Mouse (Mus musculus) midbrain, postnatal 0 days (tissue): ENCODE results near the gene Gm10436. TPM values are rescaled to one million over a fixed set of nuclear protein-coding genes. Genes with fewer than 3 reads are reported as not detected.
"Not testable (repeated sequence)": the region's sequence is repeated elsewhere in the genome, so short reads cannot be mapped to it uniquely, and the experiment has no call there.

Experiments
- ATAC-seq: fragments of 200-750 bp; cut with Nextera tagmentation; 2 replicates; pipeline ENCODE4 v1.8.0; 2017; ENCODE audit warnings: moderate number of reproducible peaks, mild to moderate bottlenecking, moderate TSS enrichment, moderate library complexity; ENCODE audit not compliant: low FRiP score
- DNase-seq: peaks from one replicate; pipeline ENCODE4 v3.0.0-alpha.2; 2015; ENCODE audit warnings: low spot score
- H3K27ac ChIP-seq: fragments of 300-500 bp; sonication (generic); 2 replicates; pipeline ENCODE4 v1.5.1; 2014; ENCODE audit warnings: low read depth, mild to moderate bottlenecking, low read length, mixed read lengths
- H3K27me3 ChIP-seq: fragments of 300-500 bp; sonication (generic); 2 replicates; pipeline ENCODE4 v1.6.1; 2014; ENCODE audit warnings: low read length, control low read depth, mixed read lengths; ENCODE audit not compliant: insufficient read depth
- H3K36me3 ChIP-seq: fragments of 300-500 bp; sonication (generic); 2 replicates; pipeline ENCODE4 v1.6.1; 2014; ENCODE audit warnings: low read length, control low read depth, mixed read lengths; ENCODE audit not compliant: insufficient read depth
- H3K4me1 ChIP-seq: fragments of 300-500 bp; sonication (generic); 2 replicates; pipeline ENCODE4 v1.6.1; 2014; ENCODE audit warnings: mild to moderate bottlenecking, control low read depth, antibody characterized with exemption, low read length, mixed read lengths; ENCODE audit not compliant: insufficient read depth
- H3K4me2 ChIP-seq: fragments of 300-500 bp; sonication (generic); 2 replicates; pipeline ENCODE4 v1.6.1; 2014; ENCODE audit warnings: low read depth, mild to moderate bottlenecking, low read length, mixed read lengths; ENCODE audit not compliant: poor library complexity, severe bottlenecking
- H3K4me3 ChIP-seq: fragments of 300-500 bp; sonication (generic); 2 replicates; pipeline ENCODE4 v1.5.1; 2014; ENCODE audit warnings: low read depth, mild to moderate bottlenecking, low read length, moderate library complexity
- H3K9ac ChIP-seq: fragments of 300-500 bp; sonication (generic); replicated peaks from 2 replicates; pipeline ENCODE4 v1.6.1; 2014; ENCODE audit warnings: mild to moderate bottlenecking, low read length, moderate library complexity, mixed read lengths; ENCODE audit not compliant: poor library complexity, severe bottlenecking
- H3K9me3 ChIP-seq: fragments of 300-500 bp; sonication (generic); 2 replicates; pipeline ENCODE4 v1.6.1; 2016; ENCODE audit warnings: low read length, control low read depth
- CTCF ChIP-seq: IDR thresholded peaks from 2 replicates; pipeline ENCODE4 v1.5.1; 2016; ENCODE audit warnings: antibody characterized with exemption, mild to moderate bottlenecking
- WGBS: fragments of 180-500 bp; shearing (Covaris S2); extraction: QIAGEN DNeasy Blood & Tissue Kit; methylation state at CpG from one replicate; pipeline ENCODE4 v1.1.7; 2014; 5-methylcytosine and 5-hydroxymethylcytosine counted together
- polyA plus RNA-seq: library from polyadenylated mRNA; unstranded; fragments of >200 nt; fragmentation: Nextera tagmentation; extraction: Ambion mirVana; gene quantifications from 2 replicates; pipeline ENCODE4 v1.2.1, GENCODE M21; 2015
- total RNA-seq: library from RNA; depleted of rRNA; stranded (reverse); fragments of >200 nt; gene quantifications from 2 replicates; pipeline ENCODE4 v1.2.3, GENCODE M21; 2014; rRNA removed

Gm10436 gene
- not detected in 2 replicates for total RNA-seq
- polyA plus RNA-seq: not detected in 2 replicates

DNA sequence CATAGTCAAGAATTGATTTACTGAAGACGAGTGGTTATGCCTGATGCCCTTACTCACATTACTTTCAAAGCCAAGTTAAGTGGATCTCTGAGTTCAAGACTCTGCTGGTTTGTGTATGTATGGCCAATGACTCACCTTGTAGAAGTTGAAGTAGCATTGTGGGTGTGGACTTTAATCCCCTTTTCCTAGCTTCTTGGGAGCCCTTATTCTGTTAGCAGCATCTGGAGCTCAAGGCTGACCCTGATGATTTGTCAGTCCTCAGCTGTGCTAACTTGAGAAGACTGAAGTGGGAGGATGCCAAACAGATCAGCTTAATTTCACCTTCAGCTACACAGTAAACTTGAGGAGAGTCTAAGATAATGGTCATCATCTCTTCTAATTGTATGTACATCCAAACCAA is at the start of gene Gm10436:
TSS of gene Gm10436 (minus strand) at position 101 of the 400 bp plus-strand sequence.
- H3K36me3 ChIP-seq, H3K4me2 ChIP-seq, H3K9me3 ChIP-seq, H3K27ac ChIP-seq, H3K4me1 ChIP-seq, H3K9ac ChIP-seq, ATAC-seq, H3K27me3 ChIP-seq, DNase-seq, H3K4me3 ChIP-seq: not testable (repeated sequence)
- 89% methylated on average over 1 of the region's 1 CpGs for WGBS

DNA sequence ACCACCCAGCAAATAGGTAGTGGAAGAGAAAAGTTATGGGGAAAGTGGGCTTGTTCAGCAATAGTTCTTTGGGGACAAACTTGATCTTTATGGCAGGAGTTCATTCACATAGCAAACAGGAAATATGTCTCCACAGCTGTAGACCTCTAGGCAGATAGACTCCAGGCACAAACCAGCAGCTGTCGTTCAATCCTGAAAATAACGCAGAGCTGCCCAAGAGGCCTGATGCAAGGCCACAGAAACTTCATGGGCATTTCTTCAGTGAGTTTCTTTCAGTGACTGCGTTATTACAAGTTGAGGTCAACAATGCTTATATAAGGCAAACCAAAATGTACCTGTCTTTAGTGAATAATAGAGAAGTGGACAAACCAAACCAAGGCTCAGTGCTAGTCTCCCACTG is 37.5 kb upstream of the Gm10436 start:
- ATAC-seq (no peak), DNase-seq (no peak)
- H3K4me1 ChIP-seq: no peaks in the 10 kb centered on the region
- H3K9ac ChIP-seq: no peak overlapping the region
- H3K9me3 ChIP-seq: no peaks in the 10 kb centered on the region
- no peak for TF ChIP-seq CTCF
- no peaks in the 10 kb centered on the region for H3K27me3 ChIP-seq
- H3K36me3 ChIP-seq: no peaks in the 10 kb centered on the region
- H3K4me3 ChIP-seq: no peak overlapping the region
- H3K4me2 ChIP-seq: no peak overlapping the region
- WGBS: 85% methylated on average over 3 of the region's 3 CpGs
- no peak overlapping the region for H3K27ac ChIP-seq

DNA sequence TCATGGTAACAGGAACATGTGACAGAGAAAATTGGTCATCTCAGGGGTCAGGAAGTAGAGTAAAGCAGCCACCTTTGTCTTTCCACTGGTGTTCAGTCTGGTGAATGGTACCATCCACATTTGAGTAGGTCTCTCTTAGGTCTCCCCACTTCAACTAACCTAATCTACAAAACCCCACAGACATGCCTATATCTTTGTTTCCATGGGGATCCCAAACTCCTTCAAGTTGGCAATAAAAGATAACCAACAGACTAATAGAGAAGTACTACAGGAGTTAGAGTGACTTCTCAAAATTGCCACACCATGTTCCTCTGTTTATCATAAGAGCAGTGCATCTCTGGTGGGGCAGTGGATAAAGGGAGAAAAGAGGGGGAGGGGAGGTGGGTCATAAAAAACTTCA is 36.2 kb upstream of the Gm10436 start:
- H3K27me3 ChIP-seq, H3K36me3 ChIP-seq, H3K9me3 ChIP-seq, H3K9ac ChIP-seq, DNase-seq, H3K4me2 ChIP-seq, ATAC-seq, H3K4me3 ChIP-seq, H3K4me1 ChIP-seq, H3K27ac ChIP-seq: not testable (repeated sequence)

DNA sequence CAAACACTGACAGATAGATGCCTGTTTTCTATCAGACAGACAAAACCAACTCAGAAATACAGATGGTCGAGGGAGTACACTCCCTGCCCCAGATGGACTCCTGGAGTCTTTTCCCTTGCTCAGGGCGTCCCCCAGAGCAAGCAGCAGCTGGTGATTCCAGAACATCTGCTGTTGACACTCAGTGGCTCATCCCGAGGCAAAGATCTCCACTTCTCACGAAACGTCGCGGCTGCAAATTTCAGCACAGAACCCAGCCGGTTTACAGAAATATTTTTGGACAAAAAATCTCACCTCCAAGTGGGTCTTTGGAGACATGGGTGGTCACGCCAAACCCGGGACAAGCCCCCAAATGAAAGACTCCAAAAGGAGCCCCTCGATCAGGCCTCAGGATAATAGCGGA is 32.7 kb upstream of the Gm10436 start:
- 89% methylated on average over 12 of the region's 12 CpGs for WGBS
- H3K9ac ChIP-seq: no peak overlapping the region
- no peak for DNase-seq
- H3K4me1 ChIP-seq: no peaks in the 10 kb centered on the region
- no peaks in the 10 kb centered on the region for H3K9me3 ChIP-seq
- no peak overlapping the region for H3K4me2 ChIP-seq
- no peak for TF ChIP-seq CTCF
- no peak overlapping the region for H3K27ac ChIP-seq
- H3K36me3 ChIP-seq: no peaks in the 10 kb centered on the region
- H3K4me3 ChIP-seq: no peak overlapping the region
- ATAC-seq: no peak
- H3K27me3 ChIP-seq: no peaks in the 10 kb centered on the region

DNA sequence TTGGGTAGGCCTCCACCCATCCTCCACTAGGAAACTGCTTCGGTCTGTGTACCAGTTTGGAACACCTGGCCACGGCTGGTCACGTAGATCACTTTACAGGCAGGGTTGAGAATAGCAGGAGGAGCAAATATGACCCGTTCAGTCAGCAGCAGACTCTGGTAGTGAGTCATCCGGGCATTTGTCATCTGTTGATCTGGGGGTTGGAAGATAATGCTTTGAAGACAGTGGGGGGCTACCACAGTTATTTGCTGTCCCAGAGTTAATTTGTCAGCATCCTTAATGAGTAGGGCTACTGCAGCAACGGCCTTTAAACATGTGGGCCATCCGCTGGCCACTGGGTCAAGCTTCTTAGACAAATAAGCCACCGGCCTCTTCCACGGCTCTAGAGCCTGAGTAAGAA is 29.6 kb upstream of the Gm10436 start:
- H3K4me2 ChIP-seq, H3K4me3 ChIP-seq, H3K27ac ChIP-seq, H3K36me3 ChIP-seq, DNase-seq, H3K4me1 ChIP-seq, H3K9me3 ChIP-seq, ATAC-seq, H3K9ac ChIP-seq, H3K27me3 ChIP-seq: not testable (repeated sequence)
- 95% methylated on average over 9 of the region's 9 CpGs for WGBS

DNA sequence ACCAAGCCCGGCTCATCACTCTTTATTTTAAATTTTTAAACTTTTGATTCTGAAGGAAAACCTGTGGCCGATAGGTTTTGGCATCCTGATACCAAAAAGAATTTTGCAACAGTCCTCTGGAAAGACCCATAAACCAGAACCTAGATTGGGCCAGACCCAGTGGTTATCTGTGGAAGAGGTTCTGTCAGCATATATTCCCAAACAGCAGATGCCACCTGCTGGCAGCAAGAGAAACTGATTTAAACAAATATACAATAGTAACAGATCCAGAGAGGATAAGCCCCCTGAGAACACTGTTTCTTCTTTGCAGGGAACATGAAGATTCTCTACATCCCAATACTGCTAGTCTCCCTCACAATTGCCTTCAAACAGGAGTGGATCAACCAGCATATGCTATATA is 20.9 kb upstream of the Gm10436 start:
- no peak for DNase-seq
- ATAC-seq: no peak
- Histone ChIP-seq H3K4me1 (no peaks in the 10 kb centered on the region), H3K4me3 (no peak overlapping the region), H3K9ac (no peak overlapping the region), H3K27me3 (no peaks in the 10 kb centered on the region), H3K4me2 (no peak overlapping the region), H3K27ac (no peak overlapping the region), H3K9me3 (no peaks in the 10 kb centered on the region), H3K36me3 (no peaks in the 10 kb centered on the region)
- TF ChIP-seq CTCF: no peak
- 88% methylated on average over 2 of the region's 2 CpGs for WGBS

Other genes with a start within 250 kb of the Gm10436 start
- gene Gm2042, start 228.0 kb downstream of the Gm10436 start, total RNA-seq: not detected in 2 replicates
- not detected in 2 replicates for gene Gm2042, start 228.0 kb downstream of the Gm10436 start, polyA plus RNA-seq
- gene Gm2075, start 170.3 kb downstream of the Gm10436 start, total RNA-seq: not detected in 2 replicates
- not detected in 2 replicates for gene Gm2075, start 170.3 kb downstream of the Gm10436 start, polyA plus RNA-seq
- not detected in 2 replicates for gene Gm6803, start 163.3 kb downstream of the Gm10436 start, total RNA-seq
- gene Gm6803, start 163.3 kb downstream of the Gm10436 start, polyA plus RNA-seq: not detected in 2 replicates
- gene Gm2056, start 155.1 kb downstream of the Gm10436 start, total RNA-seq: not detected in 2 replicates
- not detected in 2 replicates for gene Gm2056, start 155.1 kb downstream of the Gm10436 start, polyA plus RNA-seq
- not detected in 2 replicates for gene Gm16368, start 98.4 kb downstream of the Gm10436 start, total RNA-seq
- not detected in 2 replicates for gene Gm16368, start 98.4 kb downstream of the Gm10436 start, polyA plus RNA-seq
- not detected in 2 replicates for gene Gm8332, start 68.0 kb upstream of the Gm10436 start, total RNA-seq
- gene Gm8332, start 68.0 kb upstream of the Gm10436 start, polyA plus RNA-seq: not detected in 2 replicates
- not detected in 2 replicates for gene Gm5662, start 92.4 kb upstream of the Gm10436 start, total RNA-seq
- gene Gm5662, start 92.4 kb upstream of the Gm10436 start, polyA plus RNA-seq: not detected in 2 replicates
- not detected in 2 replicates for gene Gm5039, start 141.9 kb upstream of the Gm10436 start, total RNA-seq
- not detected in 2 replicates for gene Gm5039, start 141.9 kb upstream of the Gm10436 start, polyA plus RNA-seq
- 47.1 and 49.1 TPM in 2 replicates for gene Adck1, start 178.4 kb upstream of the Gm10436 start, total RNA-seq
- gene Adck1, start 178.4 kb upstream of the Gm10436 start, polyA plus RNA-seq: 41.5 and 42.9 TPM in 2 replicates